Mouse (Mus musculus) stomach, embryonic 16.5 days (tissue): ENCODE measurements around the gene Tedc1. TPM values are rescaled to one million over a fixed set of nuclear protein-coding genes. Genes with fewer than 3 reads are reported as not detected.

Source experiments
- polyA plus RNA-seq: library from polyadenylated mRNA; unstranded; fragments of >200 nt; fragmentation: Nextera tagmentation; extraction: Ambion mirVana; gene quantifications from 2 replicates; pipeline ENCODE4 v1.2.1, GENCODE M21; 2015

Tedc1 gene
- polyA plus RNA-seq, 1 experiment from 2014 or later: 24.0 TPM

Other genes with a start within 250 kb of the Tedc1 start
- 5.1 and 6.4 TPM in 2 replicates for gene Jag2, start 226.6 kb upstream of the Tedc1 start, polyA plus RNA-seq
- 80.2 and 81.9 TPM in 2 replicates for gene Nudt14, start 214.3 kb upstream of the Tedc1 start, polyA plus RNA-seq
- 16.2 and 20.6 TPM in 2 replicates for gene Btbd6, start 179.9 kb upstream of the Tedc1 start, polyA plus RNA-seq
- gene Brf1, start 155.7 kb upstream of the Tedc1 start, polyA plus RNA-seq: 50.3 and 53.9 TPM in 2 replicates
- gene Pacs2, start 141.9 kb upstream of the Tedc1 start, polyA plus RNA-seq: 9.7 and 11.2 TPM in 2 replicates
- not detected in 2 replicates for gene Tex22, start 81.9 kb upstream of the Tedc1 start, polyA plus RNA-seq
- 8.9 and 10.8 TPM in 2 replicates for gene Mta1, start 58.1 kb upstream of the Tedc1 start, polyA plus RNA-seq
- 140 and 142 TPM in 2 replicates for gene Crip2, start 16.2 kb upstream of the Tedc1 start, polyA plus RNA-seq
- 350 and 360 TPM in 2 replicates for gene Crip1, start 10.1 kb upstream of the Tedc1 start, polyA plus RNA-seq
- gene Tmem121, start 29.5 kb downstream of the Tedc1 start, polyA plus RNA-seq: 4.6 and 6.5 TPM in 2 replicates